Mouse (Mus musculus): ENCODE results near the gene Meis1. TPM values are rescaled to one million over a fixed set of nuclear protein-coding genes. Genes with fewer than 3 reads are reported as not detected.
A peak's percentile ranks its signal among the peaks of the same experiment; 100 is the strongest.

The Meis1 gene
- polyA plus RNA-seq, 1 experiment from 2014 or later: 39.6 TPM

- H3K4me3 ChIP-seq (ENCODE audit: low read depth, low read length): peak overlapping the region; percentile 64
- H3K4me2 ChIP-seq (replicated peaks; ENCODE audit: low read depth, low read length): peak overlapping the region; percentile 76
- TF ChIP-seq CTCF (IDR thresholded peaks at IDR 0.05): peak; percentile 45
- no peak for TF ChIP-seq EP300 (IDR thresholded peaks at IDR 0.05)
- peak; percentile 71 for ATAC-seq
- H3K27me3 ChIP-seq (replicated peaks; ENCODE audit: insufficient read depth, low read length): peaks cover 8% of the 10 kb centered on the region; the same call in 1 of the 2 replicates
- no peaks in the 10 kb centered on the region for H3K36me3 ChIP-seq (ENCODE audit: insufficient read depth, low read length)
- peak overlapping the region; percentile 86 for H3K9ac ChIP-seq (replicated peaks; ENCODE audit: low read depth)
- H3K27ac ChIP-seq (ENCODE audit: low read length): peak overlapping the region; percentile 97
- WGBS: under 1% methylated on average over 25 of the region's 25 CpGs
- peaks cover 6% of the 10 kb centered on the region; the same call in 1 of the 2 replicates for H3K4me1 ChIP-seq (ENCODE audit: insufficient read depth, low read depth, low read length)
- peak; percentile 96 for DNase-seq (ENCODE audit: low spot score)
- no peaks in the 10 kb centered on the region for H3K9me3 ChIP-seq (ENCODE audit: low read length)
These were observed 1.6 kb upstream of the Meis1 start for GRCm38 (mm10) chr11:19020371-19020824.

- Histone ChIP-seq H3K4me1 (ENCODE audit: insufficient read depth, low read depth, low read length) (peaks cover 6% of the 10 kb centered on the region; the same call in 1 of the 2 replicates), H3K9me3 (ENCODE audit: low read length) (no peaks in the 10 kb centered on the region), H3K4me2 (replicated peaks; ENCODE audit: low read depth, low read length) (peak overlapping the region; percentile 76), H3K36me3 (ENCODE audit: insufficient read depth, low read length) (no peaks in the 10 kb centered on the region), H3K4me3 (ENCODE audit: low read depth, low read length) (peak overlapping the region; percentile 64), H3K9ac (replicated peaks; ENCODE audit: low read depth) (peak overlapping the region; percentile 86), H3K27me3 (replicated peaks; ENCODE audit: insufficient read depth, low read length) (peaks cover 8% of the 10 kb centered on the region; the same call in 1 of the 2 replicates), H3K27ac (ENCODE audit: low read length) (peak overlapping the region; percentile 97)
- DNase-seq (ENCODE audit: low spot score) (peak; percentile 77), ATAC-seq (peak; percentile 63)
- WGBS: under 1% methylated on average over 67 of the region's 67 CpGs
- TF ChIP-seq CTCF (IDR thresholded peaks at IDR 0.05): no peak
- 0 out of 2 replicates have a peak, but pooled peaks have one; percentile 32 for TF ChIP-seq EP300 (IDR thresholded peaks at IDR 0.05)
These were observed 703 bp upstream of the Meis1 start for GRCm38 (mm10) chr11:19019204-19020171.

- peak overlapping the region; percentile 86 for H3K9ac ChIP-seq (replicated peaks; ENCODE audit: low read depth)
- H3K4me1 ChIP-seq (ENCODE audit: insufficient read depth, low read depth, low read length): peaks cover 6% of the 10 kb centered on the region; the same call in 1 of the 2 replicates
- H3K4me2 ChIP-seq (replicated peaks; ENCODE audit: low read depth, low read length): peak overlapping the region; percentile 76
- H3K27me3 ChIP-seq (replicated peaks; ENCODE audit: insufficient read depth, low read length): peaks cover 11% of the 10 kb centered on the region; the same call in 1 of the 2 replicates
- peak overlapping the region; percentile 64 for H3K4me3 ChIP-seq (ENCODE audit: low read depth, low read length)
- H3K36me3 ChIP-seq (ENCODE audit: insufficient read depth, low read length): no peaks in the 10 kb centered on the region
- DNase-seq (ENCODE audit: low spot score) (no peak), ATAC-seq (no peak)
- 3% methylated on average over 14 of the region's 14 CpGs for WGBS
- TF ChIP-seq EP300 (IDR thresholded peaks at IDR 0.05): no peak
- TF ChIP-seq CTCF (IDR thresholded peaks at IDR 0.05): no peak
- peak overlapping the region; percentile 97 for H3K27ac ChIP-seq (ENCODE audit: low read length)
- no peaks in the 10 kb centered on the region for H3K9me3 ChIP-seq (ENCODE audit: low read length)
These were observed 919 bp downstream of the Meis1 start for GRCm38 (mm10) chr11:19017719-19018413.

GRCm38 (mm10) chr11:19017262-19017661, 1.5 kb downstream of the Meis1 start:
- WGBS: 5% methylated on average over 1 of the region's 1 CpGs
- no peaks in the 10 kb centered on the region for H3K9me3 ChIP-seq (ENCODE audit: low read length)
- H3K9ac ChIP-seq (replicated peaks; ENCODE audit: low read depth): peak overlapping the region; percentile 86
- peaks cover 6% of the 10 kb centered on the region; the same call in 1 of the 2 replicates for H3K4me1 ChIP-seq (ENCODE audit: insufficient read depth, low read depth, low read length)
- peak overlapping the region; percentile 76 for H3K4me2 ChIP-seq (replicated peaks; ENCODE audit: low read depth, low read length)
- H3K27me3 ChIP-seq (replicated peaks; ENCODE audit: insufficient read depth, low read length): peaks cover 11% of the 10 kb centered on the region; the same call in 1 of the 2 replicates
- H3K36me3 ChIP-seq (ENCODE audit: insufficient read depth, low read length): no peaks in the 10 kb centered on the region
- no peak for ATAC-seq
- TF ChIP-seq CTCF (IDR thresholded peaks at IDR 0.05): no peak
- TF ChIP-seq EP300 (IDR thresholded peaks at IDR 0.05): no peak
- H3K27ac ChIP-seq (ENCODE audit: low read length): no peak overlapping the region; the same call in 1 of the 2 replicates
- H3K4me3 ChIP-seq (ENCODE audit: low read depth, low read length): peak overlapping the region; percentile 64
- DNase-seq (ENCODE audit: low spot score): no peak

- H3K4me1 ChIP-seq (ENCODE audit: insufficient read depth, low read depth, low read length): peaks cover 6% of the 10 kb centered on the region; the same call in 1 of the 2 replicates
- H3K4me3 ChIP-seq (ENCODE audit: low read depth, low read length): peak overlapping the region; percentile 64
- ATAC-seq (no peak), DNase-seq (ENCODE audit: low spot score) (no peak)
- peak overlapping the region; percentile 76 for H3K4me2 ChIP-seq (replicated peaks; ENCODE audit: low read depth, low read length)
- TF ChIP-seq EP300 (IDR thresholded peaks at IDR 0.05) (no peak), CTCF (IDR thresholded peaks at IDR 0.05) (no peak)
- no peaks in the 10 kb centered on the region for H3K9me3 ChIP-seq (ENCODE audit: low read length)
- peaks cover 11% of the 10 kb centered on the region; the same call in 1 of the 2 replicates for H3K27me3 ChIP-seq (replicated peaks; ENCODE audit: insufficient read depth, low read length)
- peak overlapping the region; percentile 86 for H3K9ac ChIP-seq (replicated peaks; ENCODE audit: low read depth)
- 3% methylated on average over 10 of the region's 10 CpGs for WGBS
- peak overlapping the region; percentile 85 for H3K27ac ChIP-seq (ENCODE audit: low read length)
- no peaks in the 10 kb centered on the region for H3K36me3 ChIP-seq (ENCODE audit: insufficient read depth, low read length)
These were observed 2.1 kb downstream of the Meis1 start for GRCm38 (mm10) chr11:19016481-19017220.

All from lung, postnatal 0 days (tissue).